Mouse (Mus musculus) heart, postnatal 0 days (tissue): ENCODE results near the gene Syk.

Experiments
- CTCF ChIP-seq: IDR thresholded peaks from 2 replicates; pipeline ENCODE4 v1.5.1; 2016; ENCODE audit warnings: antibody characterized with exemption, control low read depth, low read depth
- EP300 ChIP-seq: IDR thresholded peaks from 2 replicates; pipeline ENCODE4 v1.6.1; 2016; ENCODE audit warnings: antibody characterized with exemption, low read depth

DNA sequence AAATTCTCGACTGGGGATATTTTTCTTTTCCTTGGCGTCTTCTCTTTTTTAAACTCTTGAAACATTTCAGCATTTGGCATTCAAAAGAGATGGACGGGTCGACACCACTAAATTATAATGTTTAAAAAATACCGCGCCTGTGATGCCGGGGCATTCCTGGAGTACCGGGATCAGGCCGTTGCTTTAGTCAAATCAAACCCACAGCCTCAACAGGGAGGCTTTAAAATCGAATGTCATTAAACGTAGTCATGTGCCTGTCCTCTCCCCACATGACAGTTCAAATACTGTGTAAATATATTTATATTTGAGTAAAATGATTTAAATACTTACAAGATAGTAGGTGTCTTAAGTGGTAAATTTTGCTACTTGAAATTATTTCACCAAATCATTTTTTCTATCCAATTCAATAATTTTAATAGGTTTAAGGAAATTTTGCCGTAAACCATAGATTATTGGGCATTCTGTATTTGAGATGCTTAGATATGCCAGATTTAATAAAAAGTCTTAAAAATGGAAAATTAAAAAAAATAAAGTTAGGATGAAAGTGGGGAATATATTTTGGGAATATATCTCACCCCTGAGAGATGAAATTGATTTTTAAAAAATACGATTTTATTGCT is 1.1 kb downstream of the Syk start:
- TF ChIP-seq EP300 (no peak), CTCF (no peak)
